Mouse (Mus musculus) G1E (cell line): ENCODE data around the gene Egf. TPM values are rescaled to one million over a fixed set of nuclear protein-coding genes. Genes with fewer than 3 reads are reported as not detected.

Experiments
- ATAC-seq: 2 replicates; pipeline ENCODE4 v1.8.0; 2016; ENCODE audit warnings: mild to moderate bottlenecking; ENCODE audit not compliant: insufficient number of reproducible peaks, poor library complexity, low FRiP score, severe bottlenecking; ENCODE audit errors: extremely low read depth
- DNase-seq: peaks from one replicate; pipeline ENCODE4 v3.0.0; 2012; ENCODE audit warnings: low spot score
- H3K27me3 ChIP-seq: 2 replicates; pipeline ENCODE4 v1.6.1; 2012; ENCODE audit warnings: mild to moderate bottlenecking, low read length, inconsistent platforms; ENCODE audit not compliant: insufficient read depth
- H3K36me3 ChIP-seq: replicated peaks from 2 replicates; pipeline ENCODE3; 2012; ENCODE audit warnings: mild to moderate bottlenecking, inconsistent platforms
- H3K4me1 ChIP-seq: 2 replicates; pipeline ENCODE4 v1.6.1; 2012; ENCODE audit warnings: low read depth, low read length, inconsistent platforms, mixed read lengths; ENCODE audit not compliant: insufficient read depth
- H3K4me3 ChIP-seq: 2 replicates; pipeline ENCODE4 v1.5.1; 2012; ENCODE audit warnings: low read depth, mild to moderate bottlenecking, inconsistent platforms, low read length, moderate library complexity, mixed read lengths
- H3K9me3 ChIP-seq: replicated peaks from 2 replicates; pipeline ENCODE4 v1.6.1; 2012; ENCODE audit warnings: inconsistent platforms
- CTCF ChIP-seq: IDR thresholded peaks from 2 replicates; pipeline ENCODE4 v1.5.1; 2012; ENCODE audit warnings: low read depth, low read length, inconsistent platforms, mixed read lengths
- GATA1 ChIP-seq: IDR thresholded peaks from 2 replicates; pipeline ENCODE4 v1.6.1; 2012; ENCODE audit warnings: borderline replicate concordance, low read length, inconsistent platforms, mixed read lengths
- GATA2 ChIP-seq: IDR thresholded peaks from 2 replicates; pipeline ENCODE4 v1.6.1; 2012; ENCODE audit warnings: low read depth, low read length, inconsistent platforms, borderline replicate concordance
- POLR2AphosphoS5 ChIP-seq: IDR thresholded peaks from 2 replicates; pipeline ENCODE4 v1.6.1; 2012; ENCODE audit warnings: low read depth, low read length, inconsistent platforms; ENCODE audit not compliant: insufficient replicate concordance
- TAL1 ChIP-seq: conservative IDR thresholded peaks from 2 replicates; pipeline ENCODE4 v1.6.1; 2012; ENCODE audit warnings: low read depth, low read length, inconsistent platforms, mixed read lengths
- polyA plus RNA-seq: library from polyadenylated mRNA; stranded (reverse); fragments of >175 nt; gene quantifications from 2 replicates; pipeline ENCODE4 v1.2.3, GENCODE M21; 2012
- total RNA-seq, 2 experiments: library from RNA; stranded (forward) in 1 of 2; stranded (reverse) in 1 of 2; fragments of 200-1000 nt in 1 of 2; fragments of >200 nt in 1 of 2; fragmentation: Nextera tagmentation in 1 of 2; gene quantifications; 2 replicates each; pipeline ENCODE4 v1.2.3; 2014 to 2017

The Egf gene
- total RNA-seq (2014; fragmentation: Nextera tagmentation): 2.8 and 4.7 TPM in 2 replicates
- 2.4 and 2.6 TPM in 2 replicates for total RNA-seq (2017)
- polyA plus RNA-seq: 1.3 and 1.8 TPM in 2 replicates

DNA sequence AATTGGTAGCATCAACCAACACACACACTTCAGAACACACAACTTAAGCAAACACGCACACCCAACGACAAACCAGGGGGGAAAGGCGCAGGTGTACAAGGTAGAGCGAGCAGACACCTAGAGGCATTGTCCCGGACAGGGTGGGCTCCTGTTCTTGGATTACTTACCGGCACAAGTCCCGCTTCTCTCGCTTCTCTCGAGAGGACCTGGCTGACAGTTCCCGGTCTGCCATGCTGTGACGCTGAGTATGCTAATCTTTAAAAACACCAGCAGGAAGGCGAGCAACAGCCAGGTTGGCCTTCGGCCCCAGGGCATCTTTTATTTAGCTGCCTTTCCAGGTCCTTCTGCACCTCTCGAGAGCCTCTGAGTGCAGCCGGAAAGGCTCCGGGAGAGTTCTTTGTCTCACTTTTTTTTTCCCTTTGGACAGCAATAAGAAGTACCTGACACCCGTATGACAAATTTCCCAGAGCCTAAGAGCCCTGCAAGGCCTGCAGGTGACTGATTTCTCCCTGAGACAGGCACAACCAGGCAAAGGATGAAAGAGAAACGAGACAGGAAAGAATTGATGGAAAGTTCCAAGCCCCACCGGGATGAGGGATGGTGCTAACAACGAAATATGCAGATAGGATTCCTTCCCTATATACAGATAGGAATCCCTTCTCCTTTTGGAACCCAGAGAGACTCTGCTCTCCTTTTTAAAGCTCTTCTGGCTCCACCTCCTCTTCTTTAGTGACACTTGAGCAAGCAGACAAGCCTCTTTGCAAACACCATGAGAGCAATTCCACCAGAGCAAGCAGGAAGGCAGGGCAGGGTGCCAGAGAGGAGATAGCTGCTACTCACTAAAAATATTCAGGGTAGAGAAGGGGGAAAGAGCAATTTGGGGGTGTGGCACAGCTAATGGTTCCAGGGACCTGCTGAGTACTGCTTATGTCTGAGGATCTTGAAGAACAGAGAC is at the start of gene Egf:
Egf (minus strand) TSS at position 667 of the 955 bp plus-strand sequence.
- Histone ChIP-seq H3K4me3 (no peak within 1 kb of the TSS), H3K36me3 (no peaks in the 10 kb centered on the region), H3K4me1 (no peaks in the 10 kb centered on the region), H3K9me3 (no peaks in the 10 kb centered on the region), H3K27me3 (no peaks in the 10 kb centered on the region; the same call in 1 of the 2 replicates)
- DNase-seq: no peak
- ATAC-seq: no peak
- TF ChIP-seq GATA1 (no peak), TAL1 (no peak), POLR2AphosphoS5 (no peak), CTCF (no peak), GATA2 (no peak)

DNA sequence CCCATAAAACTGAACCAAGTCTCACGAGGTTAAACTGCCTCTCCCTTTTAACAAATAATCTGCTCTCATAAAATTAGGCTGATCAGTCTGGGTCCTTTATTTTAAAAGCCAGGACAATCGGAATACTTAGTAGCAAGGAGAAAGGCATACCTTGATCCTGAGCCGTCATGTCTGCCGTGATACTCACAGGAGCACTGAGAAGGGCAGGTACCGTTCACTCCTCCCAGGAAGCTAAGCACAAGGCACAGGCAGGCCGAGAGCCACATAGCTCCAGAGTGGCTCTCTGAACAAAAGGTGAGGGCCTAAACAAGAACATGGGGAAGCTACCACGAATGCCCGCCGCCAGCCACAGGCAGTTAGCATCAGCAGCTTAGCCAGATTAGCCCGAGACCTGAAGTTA is 48.6 kb upstream of the Egf start, which contains the start of gene Lrit3:
Lrit3 (minus strand) TSS at position 266 of the 400 bp plus-strand sequence.
- DNase-seq: no peak

DNA sequence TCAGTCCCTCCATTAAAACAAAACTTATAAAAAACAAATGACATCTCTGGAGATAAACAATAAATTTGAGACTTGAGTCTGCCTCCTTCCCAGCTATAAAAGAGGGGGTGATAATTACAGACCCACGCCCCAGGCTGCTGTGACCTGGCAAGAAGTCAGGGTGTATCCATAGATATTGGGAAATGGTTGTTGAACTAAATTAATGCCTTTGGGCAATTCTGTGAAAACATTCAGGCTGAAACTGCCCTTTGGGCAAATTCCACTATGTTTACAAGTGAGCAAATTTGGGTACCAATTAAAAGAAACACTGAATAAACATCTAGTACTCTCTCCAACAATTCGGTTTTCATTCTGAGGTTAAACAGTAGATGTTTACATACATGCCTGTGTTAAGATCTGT is 43.9 kb upstream of the Egf start:
- Histone ChIP-seq H3K27me3 (no peaks in the 10 kb centered on the region), H3K4me1 (no peaks in the 10 kb centered on the region), H3K36me3 (no peaks in the 10 kb centered on the region), H3K4me3 (no peak overlapping the region), H3K9me3 (no peaks in the 10 kb centered on the region)
- no peak for ATAC-seq
- DNase-seq: no peak
- TF ChIP-seq GATA1 (no peak), POLR2AphosphoS5 (no peak), TAL1 (no peak), GATA2 (no peak), CTCF (no peak)

More for the DNA sequence above, 48.6 kb upstream of the Egf start, which contains the start of gene Lrit3:
- TF ChIP-seq TAL1 (no peak), GATA2 (no peak), GATA1 (no peak), CTCF (no peak), POLR2AphosphoS5 (no peak)
- H3K36me3 ChIP-seq: no peaks in the 10 kb centered on the region
- no peaks in the 10 kb centered on the region for H3K9me3 ChIP-seq
- no peak within 1 kb of the TSS for H3K4me3 ChIP-seq
- no peaks in the 10 kb centered on the region for H3K4me1 ChIP-seq
- H3K27me3 ChIP-seq: no peaks in the 10 kb centered on the region
- no peak for ATAC-seq

DNA sequence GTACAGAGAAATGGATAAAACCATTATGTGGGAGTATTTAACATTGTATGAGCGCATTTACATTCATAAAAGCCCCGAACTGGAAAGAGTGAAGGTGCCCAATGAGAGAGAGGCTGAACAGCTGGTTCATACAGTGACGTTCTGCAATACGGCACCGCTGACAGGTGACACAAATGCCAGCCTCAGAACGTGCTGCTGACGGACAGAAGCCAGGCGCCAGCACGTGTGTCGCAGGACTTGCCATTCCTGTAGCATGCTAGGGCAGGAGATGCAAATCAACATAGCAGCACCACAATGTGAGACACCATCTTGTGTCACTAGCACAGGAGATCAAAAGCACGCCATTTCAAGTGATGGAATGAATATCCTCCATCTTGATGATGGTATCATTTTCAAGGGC is 43.4 kb upstream of the Egf start:
- Histone ChIP-seq H3K9me3 (no peaks in the 10 kb centered on the region), H3K36me3 (no peaks in the 10 kb centered on the region), H3K27me3 (no peaks in the 10 kb centered on the region), H3K4me3 (no peak overlapping the region), H3K4me1 (no peaks in the 10 kb centered on the region)
- no peak for TF ChIP-seq POLR2AphosphoS5
- no peak for TF ChIP-seq TAL1
- TF ChIP-seq GATA2: no peak
- no peak for TF ChIP-seq GATA1
- TF ChIP-seq CTCF: no peak
- DNase-seq (no peak), ATAC-seq (no peak)

DNA sequence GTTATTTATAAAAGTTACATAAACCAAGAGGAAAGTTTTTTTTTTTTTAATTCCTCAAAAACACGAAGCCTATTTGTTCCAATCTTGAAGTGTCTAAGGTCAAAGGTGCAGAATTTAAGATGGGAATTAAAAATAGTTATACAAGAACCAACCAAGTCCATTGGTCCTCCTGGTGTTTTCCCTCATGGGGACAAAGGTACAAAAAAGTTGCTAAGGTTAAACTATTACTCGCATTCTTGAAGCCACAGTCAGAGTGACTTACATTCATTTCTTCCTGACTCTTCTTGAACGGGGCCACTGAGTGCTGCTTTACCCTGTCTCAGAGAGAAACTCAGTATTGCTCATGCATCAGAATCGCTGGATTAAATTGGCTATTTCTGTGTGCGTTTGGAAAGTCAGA is 42.2 kb upstream of the Egf start:
- no peak for ATAC-seq
- H3K27me3 ChIP-seq: no peaks in the 10 kb centered on the region
- H3K4me1 ChIP-seq: no peaks in the 10 kb centered on the region
- no peak for DNase-seq
- no peak for TF ChIP-seq TAL1
- TF ChIP-seq POLR2AphosphoS5: no peak
- TF ChIP-seq GATA1: no peak
- TF ChIP-seq CTCF: no peak
- TF ChIP-seq GATA2: no peak
- no peaks in the 10 kb centered on the region for H3K36me3 ChIP-seq
- H3K9me3 ChIP-seq: no peaks in the 10 kb centered on the region
- H3K4me3 ChIP-seq: no peak overlapping the region

DNA sequence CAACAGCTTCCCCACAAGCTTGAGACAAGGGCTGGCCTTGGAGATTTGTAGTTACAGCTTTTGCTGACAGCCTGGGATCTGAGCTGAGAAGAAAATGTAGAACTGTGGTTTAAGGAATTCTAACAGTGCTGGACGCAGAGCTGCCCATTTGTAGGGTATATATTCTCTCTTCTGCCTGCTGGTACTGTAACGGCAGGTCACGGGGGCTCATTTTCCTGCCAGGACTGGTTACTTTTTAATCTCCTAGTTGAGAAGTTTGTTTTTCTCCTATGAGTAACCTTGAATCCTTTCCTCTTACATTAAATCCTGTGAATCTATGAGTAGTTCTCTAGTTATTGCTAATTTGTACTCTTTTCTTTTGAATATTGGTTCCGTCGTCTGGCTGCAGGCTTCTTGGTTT is 38.7 kb upstream of the Egf start:
- Histone ChIP-seq H3K9me3 (no peaks in the 10 kb centered on the region), H3K36me3 (no peaks in the 10 kb centered on the region), H3K4me3 (no peak overlapping the region), H3K4me1 (no peaks in the 10 kb centered on the region), H3K27me3 (no peaks in the 10 kb centered on the region)
- DNase-seq (no peak), ATAC-seq (no peak)
- TF ChIP-seq CTCF (no peak), GATA2 (no peak), POLR2AphosphoS5 (no peak), GATA1 (no peak), TAL1 (no peak)
